Mouse (Mus musculus) MEL (cell line): ENCODE results near the gene Vstm2b.

Source experiments
- CHD1 ChIP-seq: IDR thresholded peaks from 2 replicates; pipeline ENCODE4 v1.6.1; 2012; ENCODE audit warnings: low read depth, mild to moderate bottlenecking, inconsistent platforms, low read length, improper control_type of control experiment
- CTCF ChIP-seq, 3 experiments: IDR thresholded peaks in 2 of 3; conservative IDR thresholded peaks in 1 of 3; 2 replicates each; pipeline ENCODE4 v1.5.1; 2011 to 2012; ENCODE audit warnings: low read length in 3 of 3, low read depth in 2 of 3, mild to moderate bottlenecking in 2 of 3, improper control_type of control experiment in 1 of 3, inconsistent platforms in 1 of 3, mixed read lengths in 1 of 3, moderate library complexity in 1 of 3; ENCODE audit not compliant: control insufficient read depth in 1 of 3, insufficient read depth in 1 of 3, poor library complexity in 1 of 3, severe bottlenecking in 1 of 3
- E2F4 ChIP-seq: IDR thresholded peaks from 2 replicates; pipeline ENCODE4 v1.6.1; 2011; ENCODE audit warnings: low read depth, low read length, improper control_type of control experiment, borderline replicate concordance
- EP300 ChIP-seq, 2 experiments: IDR thresholded peaks; 2 replicates each; pipeline ENCODE4 v1.6.1; 2011; ENCODE audit warnings: improper control_type of control experiment in 2 of 2, low read length in 2 of 2, low read depth in 1 of 2, mild to moderate bottlenecking in 1 of 2
- ETS1 ChIP-seq: IDR thresholded peaks from 2 replicates; pipeline ENCODE4 v1.6.1; 2012; ENCODE audit warnings: low read depth, mild to moderate bottlenecking, inconsistent platforms, low read length, improper control_type of control experiment, moderate library complexity
- GATA1 ChIP-seq: IDR thresholded peaks from 2 replicates; pipeline ENCODE4 v1.6.1; 2011; ENCODE audit warnings: low read depth, low read length, improper control_type of control experiment
- KAT2A ChIP-seq: conservative IDR thresholded peaks from 2 replicates; pipeline ENCODE4 v1.6.1; 2012; ENCODE audit warnings: low read depth, low read length, improper control_type of control experiment, inconsistent platforms
- POLR2A ChIP-seq, 2 experiments: IDR thresholded peaks; 2 replicates each; pipeline ENCODE4 v1.6.1; 2011 to 2012; ENCODE audit warnings: low read length in 2 of 2, mild to moderate bottlenecking in 2 of 2, control low read depth in 1 of 2, improper control_type of control experiment in 1 of 2, low read depth in 1 of 2, moderate library complexity in 1 of 2; ENCODE audit not compliant: control insufficient read depth in 1 of 2, insufficient read depth in 1 of 2, poor library complexity in 1 of 2
- POLR2AphosphoS2 ChIP-seq: IDR thresholded peaks from 2 replicates; pipeline ENCODE4 v1.6.1; 2011; ENCODE audit warnings: low read length, improper control_type of control experiment
- POLR2AphosphoS5 ChIP-seq: IDR thresholded peaks from 2 replicates; pipeline ENCODE4 v1.6.1; 2012; ENCODE audit warnings: low read depth, borderline replicate concordance, mild to moderate bottlenecking, inconsistent platforms, low read length, moderate library complexity, mixed read lengths
- SIN3A ChIP-seq: IDR thresholded peaks from 2 replicates; pipeline ENCODE4 v1.6.1; 2012; ENCODE audit warnings: low read length, improper control_type of control experiment, inconsistent platforms
- TCF12 ChIP-seq: IDR thresholded peaks from 2 replicates; pipeline ENCODE4 v1.6.1; 2014; ENCODE audit warnings: low read depth, mild to moderate bottlenecking, inconsistent platforms, low read length, improper control_type of control experiment, moderate library complexity
- ZC3H11A ChIP-seq: IDR thresholded peaks from 2 replicates; pipeline ENCODE4 v1.6.1; 2012; ENCODE audit warnings: low read depth, mild to moderate bottlenecking, inconsistent platforms, low read length, improper control_type of control experiment
- ZNF384 ChIP-seq: IDR thresholded peaks from 2 replicates; pipeline ENCODE4 v1.6.1; 2012; ENCODE audit warnings: low read depth, mild to moderate bottlenecking, inconsistent platforms, low read length, improper control_type of control experiment

- TF ChIP-seq ZC3H11A, result no peak
- TF ChIP-seq POLR2AphosphoS5, result no peak
- no peak for TF ChIP-seq KAT2A
- no peak for TF ChIP-seq CTCF (IDR thresholded peaks at IDR 0.05 in 2 of 3, conservative IDR thresholded peaks at IDR 0.05 in 1 of 3; ENCODE audit: control insufficient read depth in 1 of 3, insufficient read depth in 1 of 3, low read depth in 2 of 3, low read length in 3 of 3, poor library complexity in 1 of 3, severe bottlenecking in 1 of 3)
- no peak for TF ChIP-seq EP300 (IDR thresholded peaks at IDR 0.05; ENCODE audit: low read depth in 1 of 2, low read length in 2 of 2)
- no peak for TF ChIP-seq ETS1
- no peak for TF ChIP-seq ZNF384
- TF ChIP-seq CHD1, result no peak
- no peak for TF ChIP-seq POLR2A (IDR thresholded peaks at IDR 0.05; ENCODE audit: control insufficient read depth in 1 of 2, insufficient read depth in 1 of 2, low read depth in 1 of 2, low read length in 2 of 2, poor library complexity in 1 of 2)
- no peak for TF ChIP-seq SIN3A
- no peak for TF ChIP-seq TCF12
- TF ChIP-seq E2F4, result no peak
- TF ChIP-seq GATA1, result no peak
- TF ChIP-seq POLR2AphosphoS2, result no peak
Observed at GRCm38 (mm10) chr7:40916761-40917160, 18.6 kb downstream of the Vstm2b start.
